Mouse (Mus musculus) liver, postnatal 0 days (tissue): Measurements from ENCODE around the gene Edc3.

Source experiments
- CTCF ChIP-seq: sonication (generic); IDR thresholded peaks from 2 replicates; pipeline ENCODE4 v1.5.1; 2016; ENCODE audit warnings: antibody characterized with exemption, low read depth
- EP300 ChIP-seq: IDR thresholded peaks from 2 replicates; pipeline ENCODE4 v1.6.1; 2016; ENCODE audit warnings: antibody characterized with exemption, low read depth, mild to moderate bottlenecking

- TF ChIP-seq CTCF: no peak
- peak; percentile 90 for TF ChIP-seq EP300
These were observed 47.8 kb upstream of the Edc3 start for GRCm38 (mm10) chr9:57660501-57660900.
